Mouse (Mus musculus) ovary, postnatal 14 days (tissue): ENCODE results near the gene Myadm.
"Not testable (repeated sequence)": the region's sequence is repeated elsewhere in the genome, so short reads cannot be mapped to it uniquely, and the experiment has no call there.

ENCODE experiments used
- DNase-seq: peaks from one replicate; pipeline ENCODE4 v3.0.0; 2022; ENCODE audit warnings: low spot score

Gene Myadm

GRCm38 (mm10) chr7:3288976-3289970, at the start of gene Myadm, which contains the start of gene Prkcg:
Gene Myadm (plus strand): TSS chr7:3289080.
Gene Prkcg (plus strand): TSS chr7:3289179.
- DNase-seq, result peak; percentile 66

DNA sequence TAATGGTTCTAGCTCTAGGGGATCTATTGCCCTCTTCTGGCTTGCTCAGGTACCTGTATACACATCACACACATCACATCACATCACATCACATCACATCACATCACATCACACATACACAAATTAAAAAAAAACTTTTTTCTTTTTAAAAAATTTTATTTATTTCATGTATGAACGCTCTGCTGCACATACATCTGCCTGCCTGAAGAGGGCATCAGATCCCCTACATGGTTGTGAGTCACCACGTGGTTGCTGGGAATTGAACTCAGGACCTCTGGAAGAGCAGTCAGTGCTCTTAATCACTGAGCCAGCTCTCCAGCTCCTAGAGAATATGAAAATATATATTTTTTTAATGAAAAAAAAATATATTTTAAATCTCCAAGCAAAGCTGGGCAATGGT, 49.7 kb upstream of the Myadm start:
- DNase-seq, result no peak

DNA sequence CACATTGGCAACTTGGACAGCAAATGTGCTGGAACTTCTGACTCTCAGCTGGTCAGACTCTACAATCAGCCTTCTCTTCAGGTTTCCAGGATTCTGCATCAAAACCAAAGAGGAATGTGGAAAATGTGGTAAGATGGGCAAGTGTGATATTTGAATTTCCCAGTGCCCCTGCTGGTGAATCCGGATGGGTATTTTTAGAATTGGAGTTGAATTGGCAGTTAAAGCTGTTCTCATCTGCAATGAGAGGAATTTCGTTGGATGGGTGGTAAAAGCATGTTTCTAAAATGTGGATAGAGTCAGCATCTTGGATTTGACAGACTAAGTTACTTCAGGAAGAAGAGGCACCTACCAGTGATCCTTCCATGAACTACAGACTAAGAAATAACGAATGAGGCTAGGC, 28.2 kb upstream of the Myadm start:
- DNase-seq, result no peak

DNA sequence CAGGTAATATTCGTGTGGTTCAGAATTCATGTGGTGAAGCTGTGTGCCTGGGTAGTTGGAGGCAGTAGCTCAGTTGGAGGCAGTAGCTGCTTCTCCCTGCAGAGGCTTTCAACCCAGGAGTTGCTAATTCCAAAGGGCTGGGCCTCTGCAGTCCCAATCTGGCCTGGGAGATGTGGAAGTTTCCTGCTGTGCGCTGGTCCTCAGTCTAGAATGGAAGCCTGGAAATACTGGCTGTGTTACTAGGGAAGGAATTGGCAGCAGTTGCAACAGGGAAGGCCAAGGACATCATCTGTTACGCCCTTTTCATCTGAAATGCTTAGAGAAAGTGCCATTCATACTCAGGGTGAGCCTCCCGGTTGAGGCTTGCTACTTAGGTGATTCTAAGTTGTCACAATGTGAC, 27.4 kb upstream of the Myadm start:
- no peak for DNase-seq

GRCm38 (mm10) chr7:3262789-3263188, 26.1 kb upstream of the Myadm start:
- DNase-seq, result no peak

DNA sequence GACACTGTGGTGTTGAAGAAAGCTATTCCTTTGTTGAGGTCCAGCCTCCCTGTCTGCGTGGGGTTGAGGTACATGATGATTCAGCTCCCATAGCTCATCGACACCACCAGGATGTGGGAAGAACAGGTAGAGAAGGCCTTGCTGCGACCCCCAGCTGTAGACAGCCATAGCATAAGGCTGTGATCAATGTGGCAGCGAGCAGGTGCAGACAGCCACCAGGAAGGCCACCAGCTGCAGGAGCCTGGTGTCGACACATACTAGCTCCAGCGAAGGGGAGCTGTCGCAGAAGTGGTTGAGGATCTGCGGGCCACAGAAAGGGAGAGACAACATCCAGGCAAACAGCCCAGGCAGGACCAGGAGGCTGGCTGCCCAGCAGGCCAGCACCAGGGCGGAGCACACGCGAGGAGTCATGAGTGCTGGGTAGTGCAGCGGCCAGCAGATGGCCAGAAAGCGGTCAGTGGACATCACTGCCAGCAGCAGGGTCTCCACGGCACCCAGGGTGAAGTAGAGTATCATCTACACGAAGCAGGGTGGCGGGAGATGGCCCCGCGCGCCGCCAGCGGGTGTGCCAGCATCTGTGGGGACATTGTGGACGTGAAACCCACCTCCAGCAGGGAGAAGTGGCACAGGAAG, 24.4 kb upstream of the Myadm start:
- DNase-seq, result no peak

DNA sequence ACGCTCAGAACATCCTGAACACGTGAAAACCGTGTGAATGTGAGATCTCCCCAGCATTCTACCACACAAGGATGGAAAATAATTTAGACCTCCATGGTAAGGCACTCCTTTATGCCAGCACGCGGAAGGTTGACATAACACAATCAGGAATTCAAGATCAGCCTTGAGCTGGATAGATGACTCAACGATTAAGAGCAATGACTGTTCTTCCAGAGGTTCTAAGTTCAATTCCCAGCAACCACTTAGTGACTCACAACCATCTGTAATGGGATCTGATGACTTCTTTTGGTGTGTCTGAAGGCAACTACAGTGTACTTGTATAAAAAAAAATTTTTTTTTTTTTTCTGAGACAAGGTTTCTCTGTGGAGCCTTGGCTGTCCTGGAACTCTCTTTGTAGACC, 23.6 kb upstream of the Myadm start:
- no peak for DNase-seq

GRCm38 (mm10) chr7:3267261-3267660, 21.6 kb upstream of the Myadm start:
- DNase-seq, result no peak

GRCm38 (mm10) chr7:3267888-3268287, 21.0 kb upstream of the Myadm start:
- DNase-seq, result no peak

DNA sequence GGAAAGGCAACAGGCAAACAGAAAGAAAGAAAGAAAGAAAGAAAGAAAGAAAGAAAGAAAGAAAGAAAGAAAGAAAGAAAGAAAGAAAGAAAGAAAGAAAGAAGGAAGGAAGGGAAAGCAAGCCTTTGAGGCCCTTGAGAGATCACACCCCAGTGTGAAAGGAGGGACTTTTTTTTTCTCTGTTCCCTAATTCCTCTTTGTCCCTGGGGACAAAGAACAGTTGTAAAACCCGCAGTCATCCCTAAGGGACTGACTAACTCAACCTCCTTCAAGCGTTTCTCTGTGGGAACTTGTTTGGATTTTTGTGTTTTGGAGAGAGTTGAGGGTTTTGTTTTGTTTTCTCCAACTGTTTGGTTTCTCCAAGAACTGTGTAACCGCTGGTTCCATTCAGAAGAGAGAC, 20.6 kb upstream of the Myadm start:
- DNase-seq, result no peak

GRCm38 (mm10) chr7:3272206-3272605, 16.7 kb upstream of the Myadm start:
- DNase-seq, result no peak

DNA sequence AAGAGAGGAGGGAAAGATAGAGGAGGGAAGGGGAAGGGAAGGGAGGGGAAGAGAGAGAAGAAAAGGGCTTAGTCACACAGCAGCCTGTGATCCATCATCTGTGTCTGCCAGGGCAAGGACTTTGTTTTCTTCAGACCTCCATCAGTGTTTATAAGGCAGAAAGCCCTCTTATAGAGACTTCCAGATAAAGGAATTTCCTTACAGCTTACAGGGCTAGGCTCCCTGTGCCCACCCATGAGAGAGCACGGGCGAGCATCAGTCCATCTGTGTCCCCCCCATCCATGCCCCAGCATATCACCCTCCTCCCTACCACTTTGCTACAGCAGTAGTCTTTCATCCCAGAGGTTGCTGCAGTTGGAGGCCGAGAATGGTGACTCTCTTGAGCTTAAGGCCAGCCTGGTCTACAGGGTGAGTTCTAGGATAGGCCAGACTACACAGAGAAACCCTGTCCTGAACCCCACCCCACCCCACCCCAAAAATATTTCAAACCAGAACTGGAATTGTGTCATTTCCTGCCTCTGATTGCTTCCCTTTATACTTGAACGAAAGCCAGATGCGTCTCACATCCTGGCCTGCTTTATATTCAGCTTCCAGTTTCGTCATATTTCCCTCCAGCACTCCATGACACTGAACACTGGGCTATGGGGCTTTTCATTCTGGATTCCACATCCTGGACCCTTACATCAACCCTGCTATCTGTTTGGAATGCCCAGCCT, 13.3 kb upstream of the Myadm start:
- no peak for DNase-seq

- DNase-seq, result not testable (repeated sequence)
These were observed 12.1 kb upstream of the Myadm start for GRCm38 (mm10) chr7:3276781-3277180.

- DNase-seq, result no peak
These were observed 8.7 kb upstream of the Myadm start for GRCm38 (mm10) chr7:3280080-3280653.

GRCm38 (mm10) chr7:3280654-3281153, 8.2 kb upstream of the Myadm start:
- no peak for DNase-seq

- DNase-seq, result no peak
These were observed 7.1 kb upstream of the Myadm start for GRCm38 (mm10) chr7:3281741-3282140.

DNA sequence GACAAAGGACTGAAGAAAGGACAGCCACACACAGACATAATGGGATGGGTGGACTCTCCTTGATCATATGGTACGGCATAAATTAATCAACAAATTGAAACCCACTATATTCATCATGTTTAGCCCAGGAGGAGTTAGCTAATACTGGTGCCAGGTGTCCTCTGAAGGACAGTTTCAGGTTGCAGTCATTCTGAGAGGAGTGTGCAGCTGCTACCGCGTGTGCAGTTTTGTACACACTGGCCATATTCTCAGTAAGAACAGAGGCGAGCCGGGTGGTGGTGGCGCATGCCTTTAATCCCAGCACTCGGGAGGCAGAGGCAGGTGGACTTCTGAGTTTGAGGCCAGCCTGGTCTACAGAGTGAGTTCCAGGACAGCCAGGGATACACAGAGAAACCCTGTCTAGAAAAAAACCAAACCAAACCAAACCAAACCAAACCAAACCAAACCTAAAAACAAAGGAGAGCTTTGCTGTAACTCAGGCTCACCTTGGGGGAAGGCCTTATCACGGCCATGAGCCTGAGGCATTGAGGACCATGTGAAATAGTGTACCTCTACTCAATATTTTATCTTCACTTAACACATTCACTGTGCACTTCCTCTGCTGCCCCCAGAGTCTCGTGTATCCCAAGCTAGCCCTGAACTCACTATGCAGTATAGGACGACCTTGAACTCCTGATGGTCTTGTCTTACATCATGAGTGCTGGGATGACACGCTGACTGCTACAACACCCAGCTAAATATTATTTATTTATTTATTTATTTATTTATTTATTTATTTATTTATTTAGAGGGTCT, 5.6 kb upstream of the Myadm start:
- no peak for DNase-seq

DNA sequence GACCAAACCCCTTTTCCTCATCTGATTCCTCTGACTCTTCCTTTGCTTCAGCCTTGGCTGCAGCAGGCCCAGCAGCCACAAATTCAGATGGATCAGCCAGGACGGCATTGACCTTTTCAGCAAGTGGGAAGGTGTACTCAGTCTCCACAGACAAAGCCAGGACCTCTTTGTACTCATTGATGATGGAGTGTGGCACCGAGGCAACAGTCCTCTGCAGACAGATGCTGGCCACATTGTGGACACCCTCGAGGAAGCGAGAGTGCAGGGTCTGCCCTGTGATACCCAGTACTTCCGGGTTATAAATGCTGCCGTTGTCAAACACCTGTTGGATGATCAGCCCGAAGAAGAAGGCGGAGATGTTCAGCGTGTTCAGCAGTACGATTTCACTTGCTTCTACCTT, 4.3 kb upstream of the Myadm start:
- no peak for DNase-seq

- DNase-seq, result no peak
These were observed 2.8 kb upstream of the Myadm start for GRCm38 (mm10) chr7:3286036-3286435.

DNA sequence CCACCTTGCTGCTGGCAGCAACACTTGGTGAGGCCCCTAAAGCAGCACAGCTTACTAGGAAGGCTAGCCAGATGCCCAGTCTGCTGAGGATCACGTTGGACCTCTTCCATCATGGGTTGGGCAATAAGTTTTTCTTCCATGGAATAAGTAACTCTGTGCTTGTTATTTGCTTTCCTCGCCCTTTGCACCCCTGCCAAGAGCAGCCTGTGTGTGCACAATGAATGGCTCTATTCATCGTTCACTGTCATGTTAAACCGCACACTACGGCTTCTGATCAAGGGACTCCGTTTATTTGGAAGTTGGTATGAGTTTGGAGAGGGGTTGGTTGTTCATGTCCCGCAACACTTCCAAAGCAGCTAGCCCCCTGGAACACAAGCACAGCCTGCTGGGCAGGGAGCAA, 1.7 kb upstream of the Myadm start:
- no peak for DNase-seq
